Mouse (Mus musculus): ENCODE measurements around the gene Eif5b.

DNA sequence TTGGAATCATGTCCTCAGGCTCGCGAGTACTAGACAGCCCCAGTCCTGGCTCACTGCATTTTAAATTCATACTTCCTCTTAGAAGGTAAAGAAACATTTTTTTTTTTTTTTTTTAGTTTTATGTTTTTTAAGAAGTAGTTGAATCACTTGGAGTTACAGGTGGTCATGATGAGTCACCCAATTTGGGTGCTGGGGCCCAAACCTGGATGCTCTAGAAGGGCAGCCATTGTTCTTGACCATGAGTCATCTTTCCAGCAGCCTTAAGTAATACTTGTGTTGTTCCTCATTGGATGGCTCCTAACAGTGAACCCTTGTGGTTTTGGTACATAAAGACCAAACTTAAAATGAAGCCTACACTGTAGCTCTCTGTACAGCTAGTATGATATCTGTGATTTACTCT lies 41.1 kb downstream of the Eif5b start:
- TF ChIP-seq CTCF (IDR thresholded peaks at IDR 0.05; ENCODE audit: extremely low read depth, insufficient read depth, low read length) (no peak), POLR2A (IDR thresholded peaks at IDR 0.05; ENCODE audit: extremely low read depth, insufficient read depth, low read length) (no peak)

All from cortical plate, adult 2 months (tissue).